Mouse (Mus musculus): ENCODE measurements at regions not wholly inside any gene's neighbourhood (a gene's known extent, or its start where the extent isn't known, plus 50 kb on each side); places are given as distances from the start of the nearest gene placed in this dataset.
A peak's percentile ranks its signal among the peaks of the same experiment; 100 is the strongest.

- DNase-seq (ENCODE audit: inconsistent ontology term) = peak; percentile 27
Measured at GRCm38 (mm10) chr13:35463850-35464249, 195.8 kb upstream of the Cdyl start.

GRCm38 (mm10) chr13:35469361-35470198 lies 190.1 kb upstream of the Cdyl start:
- peak; percentile 78 for DNase-seq (ENCODE audit: inconsistent ontology term)

- DNase-seq (ENCODE audit: inconsistent ontology term) = no peak
Measured at GRCm38 (mm10) chr13:35478226-35478625, 181.4 kb upstream of the Cdyl start.

- no peak for DNase-seq (ENCODE audit: inconsistent ontology term)
Measured at GRCm38 (mm10) chr13:35482340-35482739, 177.3 kb upstream of the Cdyl start.

- peak; percentile 94 for DNase-seq (ENCODE audit: inconsistent ontology term)
Measured at GRCm38 (mm10) chr13:35486125-35486524, 173.5 kb upstream of the Cdyl start.

GRCm38 (mm10) chr13:35499776-35500175 lies 159.9 kb upstream of the Cdyl start:
- DNase-seq (ENCODE audit: inconsistent ontology term) = no peak

- DNase-seq (ENCODE audit: inconsistent ontology term) = no peak
Measured at GRCm38 (mm10) chr13:35500891-35501290, 158.7 kb upstream of the Cdyl start.

- DNase-seq (ENCODE audit: inconsistent ontology term) = no peak
Measured at GRCm38 (mm10) chr13:35501351-35502146, 158.1 kb upstream of the Cdyl start.

GRCm38 (mm10) chr13:35502147-35502522 lies 157.5 kb upstream of the Cdyl start:
- peak; percentile 95 for DNase-seq (ENCODE audit: inconsistent ontology term)

GRCm38 (mm10) chr13:35503362-35503821 lies 156.2 kb upstream of the Cdyl start:
- DNase-seq (ENCODE audit: inconsistent ontology term) = peak; percentile 52

GRCm38 (mm10) chr13:35507195-35507594 lies 152.4 kb upstream of the Cdyl start:
- DNase-seq (ENCODE audit: inconsistent ontology term) = peak; percentile 66

- no peak for DNase-seq (ENCODE audit: inconsistent ontology term)
Measured at GRCm38 (mm10) chr13:35512029-35512507, 147.6 kb upstream of the Cdyl start.

GRCm38 (mm10) chr13:35513120-35513519 lies 146.5 kb upstream of the Cdyl start:
- no peak for DNase-seq (ENCODE audit: inconsistent ontology term)

- no peak for DNase-seq (ENCODE audit: inconsistent ontology term)
Measured at GRCm38 (mm10) chr13:35515291-35515690, 144.3 kb upstream of the Cdyl start.

- DNase-seq (ENCODE audit: inconsistent ontology term) = no peak
Measured at GRCm38 (mm10) chr13:35517692-35518091, 141.9 kb upstream of the Cdyl start.

- DNase-seq (ENCODE audit: inconsistent ontology term) = peak; percentile 74
Measured at GRCm38 (mm10) chr13:35522272-35522671, 137.4 kb upstream of the Cdyl start.

GRCm38 (mm10) chr13:35529577-35529976 lies 130.1 kb upstream of the Cdyl start:
- no peak for DNase-seq (ENCODE audit: inconsistent ontology term)

- DNase-seq (ENCODE audit: inconsistent ontology term) = no peak
Measured at GRCm38 (mm10) chr13:35537106-35537505, 122.5 kb upstream of the Cdyl start.

- no peak for DNase-seq (ENCODE audit: inconsistent ontology term)
Measured at GRCm38 (mm10) chr13:35537936-35538335, 121.7 kb upstream of the Cdyl start.

- DNase-seq (ENCODE audit: inconsistent ontology term) = no peak
Measured at GRCm38 (mm10) chr13:35540433-35540832, 119.2 kb upstream of the Cdyl start.

- DNase-seq (ENCODE audit: inconsistent ontology term) = no peak
Measured at GRCm38 (mm10) chr13:35541053-35541452, 118.6 kb upstream of the Cdyl start.

- DNase-seq (ENCODE audit: inconsistent ontology term) = no peak
Measured at GRCm38 (mm10) chr13:35564006-35564405, 95.6 kb upstream of the Cdyl start.

- no peak for DNase-seq (ENCODE audit: inconsistent ontology term)
Measured at GRCm38 (mm10) chr13:35581616-35582015, 78.0 kb upstream of the Cdyl start.
